24 mouse cellular contexts compared by ENCODE assay signal in the genomic region with DNA sequence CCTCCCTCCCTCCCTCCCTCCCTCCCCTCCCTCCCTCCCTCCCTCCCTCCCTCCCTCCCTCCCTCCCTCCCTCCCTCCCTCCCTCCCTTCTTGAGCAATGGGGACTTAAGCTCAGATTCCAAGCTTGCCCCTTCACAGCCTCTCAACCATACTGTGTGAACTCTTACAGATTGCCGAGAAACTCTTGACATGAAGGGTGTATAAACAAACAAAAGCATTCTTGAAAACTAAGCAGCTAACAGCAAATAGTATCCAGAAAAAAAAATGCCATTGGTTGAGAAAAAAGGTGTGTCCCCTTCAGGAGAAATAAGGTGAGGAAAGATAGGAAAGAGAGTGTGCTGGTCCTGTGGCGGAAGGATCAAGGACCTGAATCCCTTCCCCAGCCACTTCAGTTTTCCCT. TPM values are rescaled to one million over a fixed set of nuclear protein-coding genes. Genes with fewer than 3 reads are reported as not detected.
"Had no signal": no experiment of that assay in that cellular context is flagged by ENCODE, and none has a peak within 500 bp of the region (broad histone marks: within the 10 kb centered on the region; RNA-seq: fewer than 3 reads in every experiment).

No protein-coding gene starts in this region.

- ATAC-seq: liver, embryonic 12.5 days; midbrain, embryonic 16.5 days had no signal

- DNase-seq: midbrain, embryonic 14.5 days; retina, postnatal 1 day; right cerebral cortex, adult 18-20 months; right cerebral cortex, postnatal 25 days; right cerebral cortex, postnatal 4 days; spleen, adult 18-20 months; thymus, adult 18-20 months; thymus, postnatal 14 days; thymus, postnatal 36 days had no signal

- H3K9ac ChIP-seq: liver, embryonic 12.5 days; liver, embryonic 14.5 days; lung, embryonic 15.5 days; midbrain, embryonic 12.5 days; neural tube, embryonic 13.5 days; neural tube, embryonic 15.5 days had no signal

- H3K27me3 ChIP-seq: liver, embryonic 12.5 days; lung, embryonic 15.5 days; midbrain, embryonic 12.5 days; neural tube, embryonic 13.5 days; neural tube, embryonic 15.5 days had no signal

- H3K4me2 ChIP-seq: liver, embryonic 12.5 days; lung, embryonic 15.5 days; midbrain, embryonic 12.5 days; neural tube, embryonic 13.5 days; neural tube, embryonic 15.5 days had no signal

- H3K36me3 ChIP-seq: liver, embryonic 12.5 days; lung, embryonic 15.5 days; midbrain, embryonic 10.5 days; midbrain, embryonic 12.5 days; neural tube, embryonic 13.5 days; neural tube, embryonic 15.5 days had no signal

- H3K4me1 ChIP-seq: liver, embryonic 12.5 days; lung, embryonic 15.5 days; midbrain, embryonic 12.5 days; neural tube, embryonic 15.5 days had no signal

- H3K27ac ChIP-seq: liver, embryonic 12.5 days; liver, embryonic 14.5 days; lung, embryonic 15.5 days; midbrain, embryonic 10.5 days; midbrain, embryonic 12.5 days; neural tube, embryonic 13.5 days; neural tube, embryonic 15.5 days had no signal

- H3K4me3 ChIP-seq: liver, embryonic 12.5 days; lung, embryonic 15.5 days; midbrain, embryonic 10.5 days; midbrain, embryonic 12.5 days; myocyte; neural tube, embryonic 13.5 days; neural tube, embryonic 15.5 days had no signal

- H3K9me3 ChIP-seq: liver, embryonic 12.5 days; lung, embryonic 15.5 days; midbrain, embryonic 10.5 days; midbrain, embryonic 12.5 days; neural tube, embryonic 13.5 days; neural tube, embryonic 15.5 days had no signal

RNA-seq across cellular contexts. Expression of gene D130052B06Rik, which starts 4.1 kb away (rescaled TPM):
- polyA plus RNA-seq: liver, adult 2 months; liver, embryonic 12.5 days; liver, embryonic 14.5 days; liver, embryonic 16.5 days; lung, embryonic 15.5 days; midbrain, embryonic 14.5 days; midbrain, embryonic 16.5 days; myocyte; small intestine, adult 2 months; stomach, embryonic 14.5 days; stomach, embryonic 16.5 days; thymus, postnatal 0 days had no signal

RNA-seq across cellular contexts. Expression of gene Gabrp, which starts 24.4 kb away (rescaled TPM):
- polyA plus RNA-seq: liver, adult 2 months; midbrain, embryonic 14.5 days; midbrain, embryonic 16.5 days; myocyte; neural tube, embryonic 15.5 days; small intestine, adult 2 months; stomach, embryonic 14.5 days had no signal
